Mouse (Mus musculus) T-cell, adult 2 months (primary cell): ENCODE results near the gene Hnrnpl.

Experiments used
- DNase-seq: peaks from one replicate; pipeline ENCODE4 v3.0.0; 2022; ENCODE audit warnings: low spot score

Gene Hnrnpl

DNA sequence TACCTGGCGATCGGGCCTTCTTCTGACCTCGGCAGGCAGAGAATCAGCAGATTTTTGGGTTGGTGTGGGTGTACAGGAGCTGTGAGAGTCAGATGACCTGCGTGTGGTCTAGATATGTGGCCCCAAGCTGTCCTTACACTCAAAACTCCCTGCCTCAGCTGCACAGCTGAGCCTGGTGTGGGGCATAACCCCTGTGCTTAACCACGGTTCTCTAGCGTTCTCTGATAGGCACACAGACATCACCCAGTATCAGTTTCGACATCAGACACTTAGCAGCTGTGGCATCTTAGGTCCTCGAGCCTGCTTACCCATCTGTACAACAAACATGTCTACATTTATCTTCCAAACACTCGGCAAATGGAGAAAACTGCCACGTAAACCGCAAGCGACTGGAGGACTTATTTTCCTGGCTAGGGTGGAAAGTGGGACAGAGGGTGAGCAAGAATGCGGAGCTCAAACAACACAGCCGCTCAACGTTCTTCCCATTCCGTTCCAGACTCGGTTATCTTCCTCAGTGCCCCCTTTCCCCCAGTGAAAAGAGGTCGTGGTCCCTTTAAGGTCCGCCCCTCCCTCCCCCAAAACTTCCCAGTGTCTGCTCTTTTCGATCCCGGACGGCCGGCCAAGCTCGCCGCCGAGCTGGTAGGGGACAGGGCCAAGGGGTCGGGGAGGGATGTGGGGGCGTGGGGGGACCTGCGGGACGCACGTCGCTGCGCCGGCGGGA, at the start of gene Hnrnpl:
Gene Hnrnpl (plus strand): TSS at position 321 of the 721 bp plus-strand sequence.
- peak; percentile 63 for DNase-seq

DNA sequence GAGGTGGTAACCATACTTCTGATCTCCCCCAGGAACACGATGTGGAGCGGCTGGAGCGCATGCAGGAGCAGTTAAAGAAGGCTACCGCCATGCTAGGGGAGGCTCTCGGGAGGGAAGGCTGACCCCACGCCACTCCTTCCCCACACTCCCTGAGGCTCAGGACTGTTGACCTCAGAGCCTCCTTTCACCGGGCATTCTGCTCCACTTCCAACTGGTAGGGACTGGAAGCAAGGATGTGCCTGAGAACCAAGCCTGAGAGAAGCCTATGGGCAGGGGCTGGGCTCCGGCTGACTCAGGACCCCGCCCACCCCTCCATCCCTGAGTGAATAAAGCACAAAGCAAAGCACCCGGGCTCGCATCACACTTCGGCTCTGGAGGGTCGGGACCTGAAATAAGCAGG, 49.7 kb upstream of the Hnrnpl start:
- DNase-seq: no peak

DNA sequence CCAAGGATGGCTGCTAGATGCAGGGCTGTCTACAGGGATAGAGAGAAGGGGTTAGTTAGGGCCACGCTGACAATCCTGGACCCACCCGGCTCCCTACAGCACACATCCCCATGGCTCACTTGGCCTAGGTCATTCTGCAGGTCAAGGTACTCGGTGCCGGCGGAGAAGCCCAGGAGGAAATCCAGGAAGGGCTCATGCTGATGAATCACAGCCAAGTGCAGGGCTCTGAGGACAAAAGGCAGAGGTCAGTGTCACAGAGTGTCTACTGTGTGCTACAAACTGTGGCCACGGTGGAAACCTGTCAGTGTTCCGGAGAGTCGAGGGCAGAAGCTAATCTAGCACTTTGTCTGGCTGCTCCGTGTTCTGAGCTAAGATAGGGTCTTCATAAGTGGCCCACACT, 46.4 kb upstream of the Hnrnpl start:
- no peak for DNase-seq

DNA sequence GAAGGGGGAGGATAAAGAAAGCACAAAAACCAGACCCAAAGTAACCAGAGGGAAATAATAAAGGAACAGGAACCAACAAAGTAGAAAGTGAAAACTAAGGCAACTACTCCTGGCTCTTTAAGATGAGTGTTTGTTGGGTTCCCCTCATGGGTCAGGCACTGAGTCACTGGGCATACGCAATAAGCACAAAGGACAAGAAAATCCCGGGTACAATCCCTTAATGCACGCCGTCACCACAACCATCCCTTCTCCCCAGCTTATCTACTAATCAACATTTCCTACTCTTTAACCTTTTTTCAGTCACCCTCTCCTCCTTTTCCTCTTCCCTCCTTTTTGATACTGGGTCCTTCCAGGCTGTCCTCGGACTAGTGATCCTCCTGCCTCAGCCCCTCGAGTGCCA, 43.1 kb upstream of the Hnrnpl start:
- DNase-seq: no peak

DNA sequence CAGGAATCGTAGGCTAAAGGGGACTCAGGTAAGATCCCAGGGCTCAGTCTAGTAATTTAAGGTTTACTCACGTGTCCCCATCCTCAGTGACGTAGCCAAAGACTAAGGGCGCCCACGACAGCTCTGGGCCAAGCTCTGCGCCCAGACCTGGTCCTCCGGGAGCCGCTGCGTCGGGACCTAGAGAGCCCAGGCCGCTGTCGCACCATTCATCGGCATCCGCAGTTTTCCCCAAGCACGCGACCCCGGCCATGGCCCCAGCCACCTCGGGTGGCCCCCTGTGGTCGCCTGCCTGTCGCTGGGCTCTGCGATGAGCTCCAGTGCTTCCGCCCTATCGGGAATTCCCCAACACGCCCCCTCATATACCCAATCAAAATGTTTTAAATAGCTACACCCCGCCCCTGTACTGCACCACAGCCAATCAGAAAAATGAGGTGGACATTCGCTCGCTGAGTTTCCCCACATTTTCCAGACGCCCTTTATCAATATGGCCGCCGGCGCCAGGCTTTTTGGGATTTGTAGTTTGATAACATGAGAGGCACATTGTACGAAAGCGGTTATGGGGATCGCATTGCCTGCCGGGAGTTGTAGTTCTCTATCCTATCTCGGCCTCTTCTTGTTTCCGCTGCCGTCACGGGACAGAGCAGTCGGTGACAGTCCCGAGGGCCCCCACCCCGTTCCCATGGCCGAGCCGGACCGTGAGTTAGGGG, 42.0 kb upstream of the Hnrnpl start, which contains the start of gene Sirt2:
Gene Sirt2 (plus strand): TSS at position 563 of the 707 bp plus-strand sequence.
- peak; percentile 98 for DNase-seq

DNA sequence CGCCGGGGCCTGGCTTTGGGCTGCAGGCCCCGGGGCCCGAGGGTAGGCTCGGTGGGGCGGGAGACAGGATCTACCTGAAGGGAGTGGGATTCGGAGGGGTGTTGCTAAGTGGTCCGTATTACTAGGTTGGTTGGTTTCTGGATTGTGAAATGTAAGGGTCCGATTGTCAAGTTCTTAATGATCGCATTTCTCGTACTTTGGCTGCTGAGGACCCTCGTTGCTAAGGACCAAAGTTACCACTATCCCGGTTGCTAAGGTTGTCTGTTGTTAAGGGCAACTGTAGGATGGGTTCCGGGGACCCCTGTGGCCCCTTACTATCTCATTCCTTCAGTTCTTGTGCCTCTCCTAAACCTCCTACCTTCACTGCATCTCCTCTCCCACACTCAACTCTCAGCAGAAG, 41.4 kb upstream of the Hnrnpl start:
- no peak for DNase-seq

DNA sequence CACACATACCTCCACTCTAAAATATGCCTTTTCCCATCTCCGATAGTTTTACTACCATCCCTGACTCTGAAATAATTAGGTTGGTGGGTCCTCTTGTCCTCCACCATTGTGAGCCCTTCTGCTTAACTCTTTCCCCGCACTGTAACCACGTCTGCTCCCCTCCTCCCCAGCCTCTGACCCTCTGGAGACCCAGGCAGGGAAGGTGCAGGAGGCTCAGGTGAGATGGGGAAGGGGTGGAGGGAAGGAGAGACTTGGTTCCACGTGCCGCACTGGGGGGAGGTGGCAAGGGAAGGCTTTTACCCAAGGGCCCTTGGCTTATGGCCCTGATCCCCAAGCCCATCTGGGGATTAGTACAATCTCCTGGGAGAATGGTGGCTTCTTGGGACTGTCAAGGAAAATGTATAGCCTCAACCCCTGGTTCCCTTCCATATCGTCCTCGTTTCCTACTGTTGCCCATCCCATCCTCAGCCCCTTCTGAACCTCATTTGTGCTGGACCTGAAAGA, 40.8 kb upstream of the Hnrnpl start, which contains the start of gene Nfkbib:
Gene Nfkbib (minus strand): TSS at position 51 of the 504 bp plus-strand sequence.
- DNase-seq: no peak

DNA sequence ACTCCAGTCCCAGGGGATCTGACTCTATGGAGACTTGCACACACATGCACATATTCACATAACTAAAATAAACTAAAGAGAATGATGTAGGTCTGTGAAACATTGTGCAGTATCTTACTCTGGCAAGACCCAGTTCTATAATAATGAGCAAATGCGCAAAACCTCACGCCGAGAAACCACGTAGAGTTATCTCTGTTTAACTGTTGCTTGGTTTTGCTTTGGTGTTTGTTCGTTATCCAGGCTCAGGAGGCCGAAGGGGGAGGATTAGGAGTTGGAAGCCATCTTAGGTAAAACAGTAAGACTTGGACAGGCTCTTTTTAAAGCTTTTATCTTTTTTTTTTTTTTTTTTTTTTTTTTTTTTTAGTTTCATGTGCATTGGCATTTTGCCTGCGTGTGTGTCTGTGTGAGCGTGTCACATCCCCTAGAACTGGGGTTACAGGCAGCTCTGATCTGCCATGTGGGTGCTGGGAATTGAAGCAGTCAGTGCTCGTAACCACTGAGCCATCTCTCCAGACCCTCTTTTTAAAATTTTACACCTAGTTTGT, 38.9 kb upstream of the Hnrnpl start:
- DNase-seq: no peak

DNA sequence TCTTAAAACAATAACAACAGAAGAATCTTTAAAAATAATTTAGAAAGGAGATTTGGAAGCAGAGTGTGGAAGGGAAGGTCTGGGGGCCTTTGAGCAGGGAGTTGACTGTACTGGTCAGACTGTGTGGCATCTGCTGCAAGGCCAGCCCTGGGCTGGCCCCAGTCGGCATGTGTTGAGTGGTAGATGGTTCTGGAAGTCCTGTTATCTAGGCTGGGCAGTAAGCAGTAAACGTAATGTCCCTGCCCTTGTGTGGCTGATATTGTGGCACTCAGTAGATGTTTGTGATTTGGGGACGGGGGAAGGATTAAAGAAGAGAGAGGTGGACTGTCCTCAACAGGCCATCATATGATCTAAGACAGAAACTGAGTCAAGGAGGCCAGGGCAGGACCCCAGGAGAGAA, 38.0 kb upstream of the Hnrnpl start:
- no peak for DNase-seq

DNA sequence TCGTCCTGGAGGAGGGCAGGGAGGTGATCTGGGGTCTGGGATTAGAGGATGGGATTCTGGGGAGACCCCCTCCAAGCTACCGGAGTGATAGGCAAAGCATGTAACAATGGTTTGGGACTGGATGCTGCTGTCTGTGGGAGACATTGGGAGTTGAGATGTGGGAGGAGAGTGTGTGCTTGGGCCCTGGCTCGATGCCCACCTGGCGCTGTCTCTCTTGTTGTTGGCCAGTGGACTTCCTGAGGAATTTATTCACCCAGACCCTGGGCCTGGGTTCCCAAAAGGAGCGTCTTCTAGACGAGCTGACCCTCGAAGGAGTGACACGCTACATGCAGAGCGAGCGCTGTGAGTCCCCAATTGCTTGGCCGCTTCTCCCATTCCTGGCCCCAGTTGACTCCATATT, 36.5 kb upstream of the Hnrnpl start:
- no peak for DNase-seq

DNA sequence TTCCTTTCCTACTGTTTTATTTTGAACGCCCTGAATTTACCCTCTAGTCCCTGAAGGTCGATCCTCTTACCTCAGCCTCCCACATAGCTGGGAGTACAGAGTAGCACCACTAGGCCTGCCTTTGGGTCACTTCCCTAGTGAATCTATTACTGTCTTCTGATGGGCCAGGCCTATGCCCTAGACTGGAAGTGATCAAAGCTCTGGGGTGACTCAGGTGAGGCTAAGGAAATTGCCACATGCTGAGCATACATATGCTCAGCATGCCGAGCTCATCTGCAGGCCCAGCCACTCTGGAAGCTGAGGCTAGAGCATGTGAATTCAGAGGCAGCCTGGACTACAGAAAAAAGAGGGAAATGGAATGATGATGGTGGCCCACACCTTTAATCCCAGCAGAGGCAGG, 35.2 kb upstream of the Hnrnpl start:
- no peak for DNase-seq

DNA sequence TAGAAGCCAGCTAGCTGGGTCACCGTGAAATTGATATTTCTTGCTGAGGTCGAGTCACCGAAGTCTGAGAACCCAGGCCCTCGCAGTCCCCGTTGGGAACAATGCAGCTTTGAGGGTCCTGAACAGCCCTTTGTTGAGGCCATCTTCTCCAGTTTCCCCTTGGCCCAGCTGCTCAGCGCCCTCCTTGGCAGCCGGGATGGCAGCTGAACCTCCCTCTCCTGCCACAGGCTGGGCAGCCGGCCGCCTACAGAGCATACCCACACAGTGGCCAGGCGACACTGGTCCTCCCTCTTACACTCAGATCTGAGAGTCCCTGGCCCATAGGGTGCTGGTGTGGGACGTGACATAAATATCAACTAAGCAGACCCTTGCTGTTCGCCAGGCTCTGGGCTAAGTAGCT, 34.2 kb upstream of the Hnrnpl start:
- DNase-seq: no peak

DNA sequence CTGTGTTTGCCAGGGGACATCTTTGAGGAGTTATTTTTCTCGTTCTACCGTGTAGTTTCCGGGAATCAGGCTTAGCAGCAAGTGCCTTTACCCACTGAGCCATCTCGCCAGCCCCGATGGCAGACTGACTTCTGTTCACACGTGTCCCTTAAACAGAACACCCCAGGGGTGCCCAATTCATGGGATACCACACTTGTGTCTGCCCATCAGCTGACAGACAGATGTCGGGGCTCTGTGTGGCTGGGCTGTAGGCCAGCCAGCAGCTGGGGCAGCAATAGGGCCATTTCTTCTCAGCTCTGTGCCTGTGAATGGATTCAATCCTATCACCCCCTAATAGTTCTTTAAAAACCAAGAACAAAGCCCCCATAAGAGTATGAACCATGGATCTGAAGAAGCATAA, 33.2 kb upstream of the Hnrnpl start:
- no peak for DNase-seq

DNA sequence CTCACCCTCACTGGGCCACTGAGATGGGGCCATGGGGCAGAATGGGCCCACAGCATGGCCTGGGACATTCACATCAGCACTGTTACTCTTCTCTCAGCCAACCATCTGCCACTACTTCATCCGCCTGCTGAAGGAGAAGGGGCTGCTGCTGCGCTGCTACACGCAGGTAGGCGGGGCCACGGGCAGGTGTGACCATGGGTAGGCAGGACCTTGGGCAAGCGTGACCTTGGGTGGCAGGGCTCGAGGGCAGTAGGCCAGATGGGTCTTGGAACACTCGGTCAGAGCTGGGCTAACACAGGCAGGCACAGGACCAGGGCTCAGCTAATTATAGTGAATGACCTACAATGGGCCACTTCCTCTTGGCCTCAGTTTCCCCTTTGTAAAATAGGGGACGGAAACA, 29.5 kb upstream of the Hnrnpl start:
- DNase-seq: no peak

DNA sequence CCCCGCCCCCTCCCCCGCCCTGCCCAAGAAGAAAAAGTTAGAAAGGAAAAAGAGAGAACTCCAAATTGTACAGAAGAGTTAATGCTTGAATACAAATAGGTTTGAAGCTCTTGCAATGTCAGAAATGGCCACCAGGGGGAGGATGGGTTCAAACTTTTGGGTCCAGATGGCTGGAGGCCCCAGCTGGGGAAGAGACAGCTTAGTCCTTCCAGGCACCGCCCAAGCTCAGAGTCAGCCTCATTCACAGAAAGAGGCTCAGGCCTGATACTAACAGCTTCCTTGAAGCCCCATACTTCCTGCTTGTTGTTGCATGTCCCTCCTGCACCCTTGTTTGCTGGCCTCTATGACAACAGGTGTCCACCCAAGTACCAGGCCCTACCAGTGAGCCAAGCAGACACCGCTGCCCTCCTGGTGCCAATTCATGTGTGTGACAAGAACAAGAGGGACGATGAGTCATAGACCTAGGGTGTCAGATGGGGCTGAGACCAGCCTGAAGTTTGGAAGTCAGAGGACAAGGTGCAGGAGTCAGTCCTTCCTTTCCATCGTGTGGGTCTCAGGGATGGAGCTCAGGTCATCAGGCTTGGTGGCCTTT, 28.2 kb upstream of the Hnrnpl start:
- DNase-seq: peak; percentile 84

DNA sequence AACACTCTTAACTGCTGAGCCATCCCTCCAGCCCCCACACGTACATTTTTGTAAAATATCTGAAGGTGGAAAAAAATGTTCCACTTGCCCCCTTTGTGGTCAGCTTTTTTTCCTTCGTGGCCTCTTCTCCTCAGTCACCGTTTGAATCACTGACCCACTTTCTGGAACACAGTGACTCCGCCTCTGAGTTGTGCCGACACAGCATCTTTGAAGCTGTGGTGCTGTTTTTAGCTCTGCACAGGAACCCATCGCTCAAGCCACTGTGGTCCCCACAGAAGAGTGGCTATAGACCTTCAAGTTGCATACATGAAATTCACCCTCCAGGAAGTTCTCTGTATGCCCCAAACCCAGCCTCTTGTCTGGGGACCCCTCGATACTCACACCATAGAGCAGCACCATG, 27.5 kb upstream of the Hnrnpl start:
- no peak for DNase-seq

DNA sequence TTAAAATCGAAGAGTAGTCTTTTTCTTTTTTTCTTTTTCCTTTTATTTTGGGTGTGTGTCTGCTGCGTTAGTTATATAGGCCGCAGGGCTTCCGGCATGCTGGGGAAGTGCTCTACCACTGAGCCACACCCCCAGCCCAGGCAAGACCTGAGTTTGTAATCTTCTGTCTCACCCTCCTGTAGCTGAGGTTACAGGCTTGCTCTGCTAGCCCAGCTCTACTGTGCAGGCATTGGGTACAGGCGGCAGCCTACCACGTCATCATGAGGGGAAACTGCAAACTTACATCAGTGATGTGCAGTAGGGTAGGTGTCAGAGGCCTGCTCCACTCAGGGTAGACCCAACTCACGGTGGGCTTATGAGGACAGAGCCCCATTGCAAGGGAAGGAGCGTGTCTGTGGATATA, 27.1 kb upstream of the Hnrnpl start:
- DNase-seq: peak; percentile 90

DNA sequence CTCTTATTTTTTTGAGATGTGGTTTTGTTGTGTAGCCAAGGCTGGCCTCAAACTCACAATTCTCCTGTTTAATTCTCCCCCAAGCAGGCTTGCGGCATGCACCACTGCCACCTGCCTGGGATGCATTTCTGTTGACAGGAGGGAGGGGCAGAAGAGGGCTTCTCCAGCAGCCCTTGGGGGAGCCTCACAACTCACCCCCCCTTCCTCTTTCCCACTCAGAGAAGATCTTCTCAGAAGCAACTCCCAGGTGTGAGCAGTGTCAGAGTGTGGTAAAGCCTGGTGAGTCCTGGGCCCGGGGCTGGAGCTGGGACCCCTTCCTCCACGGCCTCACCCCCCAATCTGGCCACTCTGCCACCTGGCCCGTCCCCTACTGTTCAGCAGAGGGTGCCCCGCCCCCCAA, 23.2 kb upstream of the Hnrnpl start:
- DNase-seq: no peak

DNA sequence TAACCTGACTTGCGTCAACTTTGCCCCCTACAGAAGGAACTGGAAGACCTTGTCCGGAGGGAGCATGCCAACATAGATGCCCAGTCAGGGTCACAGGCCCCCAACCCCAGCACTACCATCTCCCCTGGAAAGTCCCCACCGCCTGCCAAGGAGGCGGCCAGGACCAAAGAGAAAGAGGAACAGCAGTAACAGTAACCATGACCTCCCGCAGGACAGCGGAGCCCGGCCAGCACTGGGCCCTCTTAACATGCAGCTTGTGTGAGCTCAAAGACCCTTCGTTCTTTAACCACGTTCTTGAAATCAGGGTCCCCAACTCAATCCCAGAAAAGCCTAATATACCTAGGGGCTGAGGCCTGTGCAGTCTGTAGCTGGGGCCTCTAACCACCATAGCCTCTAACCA, 20.5 kb upstream of the Hnrnpl start:
- no peak for DNase-seq

DNA sequence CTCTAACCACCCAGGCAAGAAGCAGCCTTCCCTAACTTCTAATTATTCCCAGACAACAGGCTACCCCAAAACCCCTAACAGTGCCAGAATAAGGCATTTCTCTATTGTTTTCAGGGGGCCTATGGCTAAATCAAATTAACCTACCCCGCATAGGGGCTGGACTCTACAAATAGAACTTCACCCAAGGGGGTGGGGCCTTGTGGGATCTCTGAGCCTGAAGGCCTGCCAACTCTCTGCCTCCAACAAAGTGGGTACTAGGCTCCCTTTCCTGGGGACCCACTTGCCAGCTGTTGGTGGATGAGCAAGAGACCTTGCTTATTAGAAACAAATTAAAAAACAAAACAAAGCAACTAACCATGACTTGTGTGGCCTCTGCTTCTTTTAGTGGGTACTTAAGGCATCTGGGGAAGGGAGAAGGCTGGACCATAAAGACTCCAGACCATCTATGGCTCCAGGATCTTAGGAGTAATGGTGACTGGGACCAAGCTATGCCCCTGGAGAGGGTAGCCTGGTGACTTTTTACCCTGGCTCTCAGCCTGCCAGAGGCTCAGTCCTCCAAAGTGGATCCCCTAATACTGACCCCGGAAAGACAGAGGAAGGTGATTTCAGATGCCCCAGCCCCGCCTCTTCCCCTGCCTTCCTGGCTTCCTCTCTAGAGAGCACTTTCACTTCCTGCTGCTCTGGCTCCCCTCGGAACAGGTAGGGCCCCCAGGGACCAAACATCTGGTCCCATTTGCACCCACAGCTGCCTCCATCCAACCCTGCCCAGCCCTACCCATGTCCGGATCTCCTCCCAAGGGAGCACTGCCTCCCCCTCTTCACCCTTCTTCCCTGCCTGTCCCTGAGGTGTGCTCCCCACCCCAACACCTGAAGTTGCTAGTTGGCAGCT, 19.8 kb upstream of the Hnrnpl start, which contains the start of gene Rinl:
Gene Rinl (plus strand): TSS at position 663 of the 889 bp plus-strand sequence.
- peak; percentile 65 for DNase-seq

DNA sequence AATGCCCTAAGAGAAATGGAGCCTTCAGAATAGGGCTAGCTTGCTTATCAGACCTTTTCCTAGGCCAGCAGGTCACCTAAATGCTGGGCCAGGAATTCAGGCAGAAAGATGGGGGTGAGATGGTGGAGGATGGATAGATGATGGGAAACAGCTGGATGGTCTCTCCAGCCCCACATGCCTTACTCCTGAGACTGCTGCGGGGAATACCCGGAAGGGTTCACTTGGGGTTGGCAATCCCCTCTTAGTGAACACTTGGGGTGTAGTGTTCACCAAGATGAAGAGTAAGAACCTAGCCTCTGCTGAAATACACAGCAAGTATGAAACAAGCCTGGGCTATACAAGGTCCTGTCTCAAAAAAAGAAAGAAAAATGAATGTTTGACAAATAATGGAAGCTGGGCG, 19.1 kb upstream of the Hnrnpl start:
- no peak for DNase-seq
